Mouse (Mus musculus) retina, postnatal 1 day (tissue): Measurements from ENCODE around the gene 4930467E23Rik.
"Not testable (repeated sequence)": the region's sequence is repeated elsewhere in the genome, so short reads cannot be mapped to it uniquely, and the experiment has no call there.

Experiments
- DNase-seq: peaks from one replicate; pipeline ENCODE4 v3.0.0-alpha.2; 2012

4930467E23Rik gene

DNA sequence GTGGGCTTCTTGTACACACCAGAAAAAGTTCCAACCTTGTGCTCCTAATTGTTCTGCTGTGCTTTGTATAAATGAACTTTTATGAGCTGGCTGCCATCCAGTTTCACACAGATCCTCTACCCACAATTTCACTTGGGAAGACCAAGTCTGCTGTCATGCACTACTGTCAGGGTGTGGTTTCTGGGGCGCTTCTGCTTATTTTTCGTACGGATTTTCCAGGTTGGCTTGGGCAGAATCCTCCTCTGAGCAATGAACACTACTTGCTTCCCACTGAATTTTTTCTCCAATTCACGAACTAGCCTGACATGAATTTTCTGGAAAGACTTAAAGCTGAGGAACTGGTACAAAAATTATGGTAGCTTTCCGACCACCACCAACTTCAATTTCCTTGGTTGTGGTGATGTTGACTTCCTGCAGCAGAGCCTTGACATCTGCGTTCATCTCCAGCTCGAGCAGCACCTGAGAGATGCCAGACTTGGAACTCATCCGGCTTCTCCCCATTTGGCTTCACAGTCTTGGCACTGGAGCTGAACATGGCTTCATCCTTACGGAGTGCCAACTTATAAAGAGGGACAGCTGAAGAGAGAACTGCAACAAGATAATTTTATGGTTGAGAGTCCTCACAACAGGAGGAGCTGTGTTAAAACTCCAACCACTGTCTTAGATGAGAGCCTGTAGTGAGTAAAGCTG is 18.1 kb upstream of the 4930467E23Rik start:
- DNase-seq = not testable (repeated sequence)

GRCm38 (mm10) chr8:19712227-19712750 is 17.1 kb upstream of the 4930467E23Rik start:
- not testable (repeated sequence) for DNase-seq

DNA sequence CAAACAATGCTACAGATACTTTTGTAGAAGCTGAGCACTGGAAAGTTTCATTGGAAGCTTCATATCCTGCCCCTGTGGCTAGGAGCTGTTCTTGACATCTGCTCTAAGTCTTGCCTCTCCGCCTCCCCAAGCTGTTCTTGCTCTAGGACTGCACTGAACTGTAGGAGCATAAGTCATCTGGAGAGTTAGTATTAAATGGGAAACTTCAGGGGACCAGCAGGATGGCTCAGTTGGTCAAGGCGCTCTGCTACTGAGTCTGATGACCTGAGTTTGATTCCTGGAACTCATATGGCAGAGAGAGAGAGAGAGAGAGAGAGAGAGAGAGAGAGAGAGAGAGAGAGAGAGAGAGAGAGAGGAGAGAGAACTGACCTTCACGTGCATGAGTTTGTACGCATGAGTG is 16.6 kb upstream of the 4930467E23Rik start:
- not testable (repeated sequence) for DNase-seq

DNA sequence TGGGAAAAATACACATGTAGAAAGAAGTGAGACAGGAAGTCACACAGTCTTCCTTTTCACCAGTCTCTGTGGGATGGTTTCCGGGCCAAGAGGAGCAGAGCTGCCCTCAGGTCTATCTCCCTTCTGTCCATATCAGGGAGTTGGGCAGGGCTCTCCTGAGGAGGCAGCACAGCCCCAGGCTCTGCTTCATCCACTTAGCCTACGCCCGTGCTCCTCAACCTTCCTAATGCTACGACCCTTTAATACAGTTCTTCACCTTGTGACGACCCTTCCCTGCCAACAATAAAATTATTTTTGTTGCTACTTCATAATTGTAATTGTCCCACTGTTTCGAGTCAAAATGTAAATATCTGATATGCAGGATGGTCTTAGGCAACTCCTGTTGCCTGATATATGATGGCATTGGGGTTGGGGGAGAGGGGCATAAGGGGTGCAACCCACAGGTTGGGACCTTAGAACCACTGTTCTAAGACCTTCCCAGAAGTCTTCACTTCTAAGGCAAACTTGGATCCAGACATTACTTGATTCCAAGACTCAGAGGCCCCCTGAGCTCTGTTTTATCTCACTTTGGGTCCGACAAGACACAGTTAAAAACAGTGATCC is 16.0 kb upstream of the 4930467E23Rik start:
- not testable (repeated sequence) for DNase-seq

GRCm38 (mm10) chr8:19714426-19714825 is 14.9 kb upstream of the 4930467E23Rik start:
- DNase-seq = not testable (repeated sequence)

GRCm38 (mm10) chr8:19715266-19715665 is 14.1 kb upstream of the 4930467E23Rik start:
- not testable (repeated sequence) for DNase-seq

GRCm38 (mm10) chr8:19717851-19718250 is 11.5 kb upstream of the 4930467E23Rik start:
- DNase-seq = not testable (repeated sequence)

DNA sequence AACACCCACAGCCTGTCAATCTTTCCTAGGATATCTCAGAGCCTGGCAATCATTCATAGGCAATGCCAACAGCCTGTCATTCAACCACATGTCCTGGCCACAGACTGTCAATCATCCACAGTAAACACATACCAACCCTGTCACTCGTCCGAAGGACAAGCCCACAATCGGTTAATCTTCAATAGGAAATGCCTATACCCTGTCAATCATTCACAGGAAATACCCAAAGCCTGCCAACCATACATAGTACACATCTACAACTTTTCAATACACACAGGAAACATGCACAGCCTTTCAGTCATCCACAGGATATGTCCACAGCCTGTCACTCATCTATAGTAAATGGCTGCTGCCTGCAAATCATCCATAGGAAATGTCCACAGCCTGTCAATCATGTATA is 9.9 kb upstream of the 4930467E23Rik start:
- DNase-seq = not testable (repeated sequence)

GRCm38 (mm10) chr8:19724871-19725270 is 4.5 kb upstream of the 4930467E23Rik start:
- DNase-seq = not testable (repeated sequence)

DNA sequence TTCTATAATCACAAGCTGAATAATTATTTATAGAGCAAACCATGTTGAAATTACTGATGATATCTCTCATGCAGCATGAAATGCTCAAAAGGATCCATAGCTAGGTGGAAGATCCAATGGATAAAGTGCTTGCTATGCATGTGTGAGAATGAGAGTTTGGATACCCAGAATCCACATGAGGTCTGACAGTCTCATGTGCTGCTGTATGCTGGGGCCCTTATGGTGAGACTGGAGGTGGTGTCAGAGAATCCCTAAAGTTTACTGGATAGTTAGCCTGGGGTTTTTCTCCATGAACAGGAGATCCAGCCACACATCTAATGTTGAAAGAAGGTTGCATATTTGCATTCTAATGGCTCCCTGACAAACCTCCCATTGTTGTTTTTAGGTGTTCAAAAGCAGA is 22.4 kb downstream of the 4930467E23Rik start:
- DNase-seq = not testable (repeated sequence)

DNA sequence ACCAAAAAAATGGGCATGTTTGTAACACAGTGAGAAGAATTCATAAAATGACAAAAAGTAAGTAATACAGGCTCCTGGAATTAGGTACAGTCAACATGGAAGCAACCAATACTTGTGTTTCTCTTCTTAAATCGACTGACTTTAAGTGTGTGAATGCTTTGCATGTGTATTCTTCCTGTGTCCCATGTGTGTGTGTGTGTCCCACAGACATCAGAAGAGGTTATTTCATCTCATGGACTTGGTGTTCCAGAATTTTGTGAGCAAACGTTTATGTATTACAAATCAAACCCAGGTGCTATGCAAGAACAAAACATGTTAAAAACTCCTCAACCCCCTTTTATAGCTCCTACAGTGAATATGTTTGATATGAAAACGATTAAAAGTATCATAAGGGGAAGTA is 24.8 kb downstream of the 4930467E23Rik start:
- not testable (repeated sequence) for DNase-seq

DNA sequence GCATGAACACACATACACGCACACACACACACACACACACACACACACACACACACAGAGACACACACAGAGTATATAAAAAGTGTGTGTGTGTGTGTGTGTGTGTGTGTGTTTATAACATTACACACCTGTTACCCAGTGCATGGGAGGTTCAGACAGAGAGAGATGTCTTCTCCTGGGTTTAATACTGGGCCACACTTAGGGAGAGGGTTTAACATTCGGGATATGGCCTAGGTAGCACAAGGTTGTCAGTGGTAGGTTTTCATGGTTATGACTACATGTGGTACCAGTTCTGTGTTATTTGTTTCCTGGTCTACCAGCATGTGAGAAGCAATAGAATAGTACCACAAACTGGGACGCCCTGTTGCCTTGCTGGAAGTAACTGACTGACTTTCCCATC is 25.6 kb downstream of the 4930467E23Rik start:
- DNase-seq = not testable (repeated sequence)

GRCm38 (mm10) chr8:19761660-19762059 is 32.3 kb downstream of the 4930467E23Rik start:
- DNase-seq = not testable (repeated sequence)

DNA sequence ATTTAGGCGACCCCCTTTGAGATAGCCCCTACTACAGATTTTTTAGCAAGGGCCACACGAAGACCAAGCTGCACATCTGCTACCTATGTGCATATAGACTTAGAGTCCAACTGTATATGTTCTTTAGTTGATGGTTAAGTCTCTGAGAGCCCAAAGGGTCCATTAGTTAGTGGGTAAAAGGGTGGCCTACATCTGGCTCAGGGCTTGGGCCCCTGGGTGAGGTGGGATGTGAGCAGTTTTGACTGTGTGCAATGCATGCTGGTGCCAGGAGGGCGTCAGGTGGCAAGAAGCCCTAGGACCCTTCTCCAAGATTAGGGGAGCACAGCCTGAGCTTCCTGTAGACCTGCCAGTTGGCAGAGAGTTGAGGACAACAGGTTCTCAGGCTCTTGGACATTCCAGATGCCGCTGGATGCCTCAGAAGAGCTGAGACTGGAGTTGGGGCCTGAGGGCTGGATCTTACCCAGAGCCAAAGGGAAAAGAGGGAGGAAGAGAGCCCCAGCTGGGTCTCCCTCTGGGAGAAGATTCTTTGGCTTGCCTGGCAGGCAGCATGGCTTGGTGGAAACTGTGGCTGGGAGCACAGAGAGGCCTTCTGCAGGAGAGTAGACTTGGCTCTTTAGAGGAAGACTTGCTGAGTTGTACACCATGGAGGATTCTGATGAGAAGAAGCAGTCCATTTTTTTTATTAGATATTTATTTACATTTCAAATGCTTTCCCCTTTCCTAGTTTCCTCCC is 33.6 kb downstream of the 4930467E23Rik start:
- not testable (repeated sequence) for DNase-seq

- not testable (repeated sequence) for DNase-seq
Observed at GRCm38 (mm10) chr8:19765531-19765930, 36.2 kb downstream of the 4930467E23Rik start.

DNA sequence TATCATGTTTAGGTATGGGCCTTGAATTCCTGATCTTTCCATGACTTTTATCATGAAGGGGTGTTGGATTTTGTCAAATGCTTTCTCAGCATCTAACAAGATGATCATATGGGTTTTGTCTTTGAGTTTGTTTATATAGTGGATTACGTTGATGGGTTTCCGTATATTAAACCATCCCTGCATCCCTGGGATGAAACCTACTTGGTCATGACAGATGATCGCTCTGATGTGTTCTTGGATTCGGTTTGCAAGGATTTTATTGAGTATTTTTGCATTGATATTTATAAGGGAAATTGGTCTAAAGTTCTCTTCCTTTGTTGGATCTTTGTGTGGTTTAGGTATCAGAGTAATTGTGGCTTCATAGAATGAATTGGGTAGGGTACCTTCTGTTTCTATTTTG is 44.1 kb downstream of the 4930467E23Rik start:
- DNase-seq = not testable (repeated sequence)

DNA sequence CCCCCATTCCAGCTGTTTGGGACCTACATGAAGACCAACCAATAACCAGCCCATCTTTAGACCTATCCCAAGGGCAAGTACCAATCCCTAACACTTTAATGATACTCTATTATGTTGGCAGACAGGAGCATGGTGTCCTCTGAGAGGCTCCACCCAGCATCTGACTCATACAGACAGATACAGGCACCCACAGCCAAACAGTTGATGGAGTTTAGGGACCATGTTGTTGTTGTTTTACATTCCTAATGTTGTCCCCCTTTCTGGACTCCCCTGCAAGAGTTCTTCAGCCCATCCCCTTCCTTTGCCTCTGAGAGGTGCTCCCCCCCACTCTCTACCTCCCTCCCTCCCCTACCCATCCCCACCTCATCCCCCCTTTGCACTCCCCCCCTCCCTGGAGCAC is 46.9 kb downstream of the 4930467E23Rik start:
- not testable (repeated sequence) for DNase-seq

GRCm38 (mm10) chr8:19777500-19777899 is 48.1 kb downstream of the 4930467E23Rik start:
- not testable (repeated sequence) for DNase-seq

DNA sequence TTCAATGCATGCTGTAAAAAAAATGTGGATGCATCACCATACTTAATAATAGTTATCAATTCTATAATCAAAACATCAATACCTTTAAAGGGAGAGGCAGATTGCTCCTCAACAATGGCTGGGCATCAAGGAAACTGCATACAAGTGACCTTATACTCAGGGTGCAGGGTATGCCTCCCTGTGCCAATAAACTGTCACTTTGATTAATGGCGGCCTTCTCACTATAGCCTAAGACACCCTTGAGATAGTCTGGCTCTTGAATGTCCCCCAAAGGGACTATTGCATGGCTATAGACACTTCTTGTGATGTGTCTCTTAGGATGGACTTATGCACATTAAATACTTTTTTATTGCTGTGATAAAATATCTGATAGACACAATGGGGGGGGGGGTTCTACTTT is 48.8 kb downstream of the 4930467E23Rik start:
- DNase-seq = not testable (repeated sequence)

DNA sequence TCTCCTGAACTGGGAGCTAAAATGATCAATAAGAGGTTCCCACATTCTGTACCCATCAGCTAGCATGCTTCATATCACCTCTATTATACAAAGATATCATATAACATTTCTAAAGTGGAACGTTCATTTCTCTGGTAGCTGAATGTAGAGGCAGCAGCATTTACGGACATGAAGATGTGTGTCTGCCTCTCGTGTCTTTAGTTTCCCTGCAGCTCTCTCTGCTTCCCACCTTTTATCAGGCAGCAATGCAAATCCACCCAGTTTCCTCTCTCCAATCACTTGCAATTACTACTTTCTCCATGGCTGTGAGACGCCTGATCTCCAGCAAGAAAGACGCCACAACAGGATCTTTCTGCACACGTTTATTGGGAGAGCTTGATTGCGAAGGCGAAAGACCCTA is 49.5 kb downstream of the 4930467E23Rik start:
- not testable (repeated sequence) for DNase-seq

- DNase-seq = not testable (repeated sequence)
Observed at GRCm38 (mm10) chr8:19780212-19780611, 50.8 kb downstream of the 4930467E23Rik start.

- DNase-seq = not testable (repeated sequence)
Observed at GRCm38 (mm10) chr8:19780658-19781057, 51.3 kb downstream of the 4930467E23Rik start.
